Mouse (Mus musculus) intestine, postnatal 0 days (tissue): ENCODE results near the gene Gm11397. TPM values are rescaled to one million over a fixed set of nuclear protein-coding genes. Genes with fewer than 3 reads are reported as not detected.
"Not testable (repeated sequence)": the region's sequence is repeated elsewhere in the genome, so short reads cannot be mapped to it uniquely, and the experiment has no call there.

Experiments used
- ATAC-seq: fragments of 200-750 bp; cut with Nextera tagmentation; 2 replicates; pipeline ENCODE4 v1.8.0; 2017; ENCODE audit warnings: mild to moderate bottlenecking, moderate TSS enrichment, moderate library complexity
- H3K27ac ChIP-seq: fragments of 300-500 bp; sonication (generic); 2 replicates; pipeline ENCODE4 v1.5.1; 2014; ENCODE audit warnings: mild to moderate bottlenecking, low read depth, low read length, moderate library complexity
- H3K27me3 ChIP-seq: fragments of 300-500 bp; sonication (generic); replicated peaks from 2 replicates; pipeline ENCODE4 v1.6.1; 2014; ENCODE audit warnings: low read length, mixed read lengths; ENCODE audit not compliant: control insufficient read depth, insufficient read depth
- H3K36me3 ChIP-seq: fragments of 300-500 bp; sonication (generic); 2 replicates; pipeline ENCODE4 v1.6.1; 2014; ENCODE audit warnings: mild to moderate bottlenecking, moderate library complexity; ENCODE audit not compliant: control insufficient read depth, insufficient read depth
- H3K4me1 ChIP-seq: fragments of 300-500 bp; sonication (generic); replicated peaks from 2 replicates; pipeline ENCODE4 v1.6.1; 2014; ENCODE audit warnings: antibody characterized with exemption, low read length, mixed read lengths; ENCODE audit not compliant: control insufficient read depth, insufficient read depth
- H3K4me2 ChIP-seq: fragments of 300-500 bp; sonication (generic); replicated peaks from 2 replicates; pipeline ENCODE4 v1.6.1; 2014; ENCODE audit warnings: low read depth, mild to moderate bottlenecking, moderate library complexity
- H3K4me3 ChIP-seq: fragments of 300-500 bp; sonication (generic); 2 replicates; pipeline ENCODE4 v1.5.1; 2014; ENCODE audit warnings: low read depth, low read length
- H3K9ac ChIP-seq: fragments of 300-500 bp; sonication (generic); 2 replicates; pipeline ENCODE4 v1.6.1; 2014; ENCODE audit warnings: mild to moderate bottlenecking, low read depth, low read length
- H3K9me3 ChIP-seq: fragments of 300-500 bp; sonication (generic); 2 replicates; pipeline ENCODE4 v1.6.1; 2016; ENCODE audit warnings: mixed run types; ENCODE audit not compliant: control insufficient read depth
- WGBS: fragments of 180-500 bp; shearing (Covaris S2); extraction: QIAGEN DNeasy Blood & Tissue Kit; methylation state at CpG from one replicate; pipeline ENCODE4 v1.1.7; 2014; 5-methylcytosine and 5-hydroxymethylcytosine counted together
- polyA plus RNA-seq: library from polyadenylated mRNA; unstranded; fragments of >200 nt; fragmentation: Nextera tagmentation; extraction: Ambion mirVana; gene quantifications from 2 replicates; pipeline ENCODE4 v1.2.1, GENCODE M21; 2015

Gm11397 gene
- not detected in 2 replicates for polyA plus RNA-seq

DNA sequence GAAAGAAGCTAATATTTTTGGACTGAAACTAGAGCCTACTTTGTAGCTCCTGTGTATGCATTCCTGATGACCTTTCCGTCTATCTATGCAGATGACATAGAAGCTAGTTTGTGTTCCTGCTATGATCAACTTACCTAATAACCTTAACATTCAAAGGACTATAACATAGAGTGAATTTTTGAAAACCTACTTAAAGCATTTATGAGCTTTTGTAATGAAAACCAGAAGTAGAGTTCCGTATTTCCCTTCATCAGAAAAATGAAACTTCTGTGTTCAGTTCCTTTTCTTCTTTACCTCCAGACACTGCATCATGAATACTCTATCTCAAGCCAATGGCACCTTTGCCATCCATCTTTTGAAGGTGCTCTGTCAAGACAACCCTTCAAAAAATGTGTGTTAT is at the start of gene Gm11397:
TSS of gene Gm11397 (plus strand) at position 301 of the 400 bp plus-strand sequence.
- not testable (repeated sequence) for H3K4me2 ChIP-seq, H3K27me3 ChIP-seq, ATAC-seq, H3K9me3 ChIP-seq, H3K36me3 ChIP-seq, H3K27ac ChIP-seq, H3K4me3 ChIP-seq, H3K9ac ChIP-seq, H3K4me1 ChIP-seq
- WGBS = 94% methylated on average over 1 of the region's 2 CpGs

- not testable (repeated sequence) for H3K9ac ChIP-seq, H3K9me3 ChIP-seq, ATAC-seq, H3K27ac ChIP-seq, H3K27me3 ChIP-seq, H3K4me1 ChIP-seq, H3K4me3 ChIP-seq, H3K36me3 ChIP-seq, H3K4me2 ChIP-seq
- WGBS = no CpG with 5 or more reads among the region's 1 CpGs
These were observed 38.9 kb upstream of the Gm11397 start for GRCm38 (mm10) chr13:33356666-33357065.

DNA sequence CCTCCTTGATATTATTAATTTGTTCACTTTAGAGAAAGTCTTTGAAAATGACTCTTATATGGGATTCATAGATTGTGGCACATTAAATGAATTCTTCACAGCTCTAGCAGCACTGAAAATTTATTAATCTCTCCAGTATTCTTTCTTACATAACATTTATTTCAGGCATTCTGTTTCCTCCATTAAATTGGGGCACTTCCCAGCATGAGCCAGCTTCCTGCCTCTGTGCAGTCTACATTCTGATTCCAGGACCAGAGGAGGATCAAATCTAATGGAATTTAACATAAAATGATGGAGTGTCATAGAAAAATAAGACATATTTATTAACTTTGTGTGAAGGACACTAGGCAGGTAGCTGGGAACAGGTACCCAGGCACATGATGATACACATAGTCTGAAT is 37.2 kb downstream of the Gm11397 start:
- not testable (repeated sequence) for ATAC-seq, H3K4me3 ChIP-seq, H3K36me3 ChIP-seq, H3K27ac ChIP-seq, H3K9ac ChIP-seq, H3K9me3 ChIP-seq, H3K27me3 ChIP-seq, H3K4me1 ChIP-seq, H3K4me2 ChIP-seq

Other genes with a start within 250 kb of the Gm11397 start
- gene Serpinb9c, start 236.0 kb upstream of the Gm11397 start, polyA plus RNA-seq = not detected in 2 replicates
- gene Serpinb9d, start 202.8 kb upstream of the Gm11397 start, polyA plus RNA-seq = not detected in 2 replicates
- gene Serpinb9e, start 146.1 kb upstream of the Gm11397 start, polyA plus RNA-seq = not detected in 2 replicates
- not detected in 2 replicates for gene Serpinb9f, start 71.7 kb upstream of the Gm11397 start, polyA plus RNA-seq
- not detected in 2 replicates for gene Serpinb9g, start 89.0 kb downstream of the Gm11397 start, polyA plus RNA-seq